Mouse (Mus musculus) layer of hippocampus, postnatal 25 days (tissue): ENCODE data around the gene 4933424G06Rik. TPM values are rescaled to one million over a fixed set of nuclear protein-coding genes. Genes with fewer than 3 reads are reported as not detected.
"Not testable (repeated sequence)": the region's sequence is repeated elsewhere in the genome, so short reads cannot be mapped to it uniquely, and the experiment has no call there.

Experiments used
- DNase-seq, 2 experiments: peaks; one replicate each; pipeline ENCODE4 v3.0.0; 2022; ENCODE audit warnings: mixed read lengths in 2 of 2, low spot score in 1 of 2; ENCODE audit errors: extremely low spot score in 1 of 2
- total RNA-seq, 2 experiments: library from RNA; stranded (reverse); gene quantifications; 2 replicates each; pipeline ENCODE4 v1.2.3; 2021

Gene 4933424G06Rik
- total RNA-seq: 1 to 10 TPM in 1 of 2 experiments, not detected in 1; 1.6 TPM

DNA sequence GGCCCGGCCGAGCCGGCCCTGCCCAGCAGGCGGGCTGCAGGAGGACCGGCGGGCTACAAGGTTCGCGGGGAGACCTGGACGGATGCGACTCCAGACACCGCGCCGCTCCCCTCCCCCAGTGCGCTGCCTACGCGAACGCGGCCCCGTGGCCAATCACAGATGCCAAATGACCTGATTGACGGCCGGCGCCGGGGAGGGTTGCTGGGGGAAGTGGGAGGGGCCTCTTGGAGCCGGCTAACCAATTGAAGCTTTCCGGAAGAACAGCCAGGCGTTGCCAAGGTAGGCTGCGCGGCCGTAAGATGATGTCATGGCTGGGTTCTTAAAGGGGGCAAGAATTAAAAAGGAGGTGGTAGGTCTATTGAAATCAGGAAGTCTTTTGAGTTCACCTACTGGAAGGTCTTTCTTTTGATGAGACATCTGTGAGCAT, at the start of gene 4933424G06Rik:
4933424G06Rik (plus strand) TSS at position 296 of the 427 bp plus-strand sequence.
- peak; percentile 90 to 92 for DNase-seq

DNA sequence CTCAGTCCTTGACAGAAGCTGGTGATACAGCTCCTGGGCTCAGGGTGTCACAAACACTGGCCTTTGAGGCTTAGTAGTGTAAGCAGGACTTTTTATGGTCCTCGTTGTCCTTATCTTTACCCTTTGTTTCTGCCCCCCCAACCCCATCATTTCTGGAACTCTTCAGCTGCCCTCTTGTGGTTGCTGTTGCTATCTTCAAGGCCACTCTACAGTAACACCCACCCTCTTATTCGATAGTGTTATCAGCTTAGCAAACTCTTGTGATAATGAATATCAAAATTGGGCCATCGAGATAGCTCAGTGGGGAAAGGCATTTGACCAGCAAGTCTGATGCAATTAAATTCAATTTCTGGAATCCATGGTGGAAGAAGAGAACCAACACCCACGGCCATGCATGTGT, 45.5 kb upstream of the 4933424G06Rik start:
- DNase-seq: peak in 1 of 2 experiments; percentile 8

- no peak for DNase-seq
Measured at GRCm38 (mm10) chr1:36665165-36665723, 44.7 kb upstream of the 4933424G06Rik start.

GRCm38 (mm10) chr1:36665934-36666333, 44.0 kb upstream of the 4933424G06Rik start:
- no peak for DNase-seq

- DNase-seq: not testable (repeated sequence)
Measured at GRCm38 (mm10) chr1:36668007-36668406, 41.9 kb upstream of the 4933424G06Rik start.

- no peak for DNase-seq
Measured at GRCm38 (mm10) chr1:36670256-36670655, 39.7 kb upstream of the 4933424G06Rik start.

DNA sequence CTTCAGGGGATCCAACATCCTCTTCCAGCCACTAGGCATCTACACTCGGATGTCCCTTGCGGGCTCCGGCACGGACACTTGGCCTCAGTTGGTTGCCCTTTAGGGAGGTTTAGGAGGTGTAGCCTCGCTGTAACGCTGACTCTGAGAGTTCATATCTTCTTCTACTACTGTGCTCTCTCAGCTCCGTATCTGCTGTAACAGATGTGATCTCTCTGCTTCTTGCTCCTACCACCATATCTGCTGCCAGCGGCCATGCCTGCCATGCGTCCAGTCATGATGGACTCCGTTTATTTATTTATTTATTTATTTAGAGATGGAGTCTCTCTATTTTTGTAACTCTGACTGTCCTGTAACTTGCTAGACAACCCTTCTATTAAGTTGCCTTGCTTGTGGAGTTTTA, 38.7 kb upstream of the 4933424G06Rik start:
- no peak for DNase-seq

GRCm38 (mm10) chr1:36672648-36673350, 37.1 kb upstream of the 4933424G06Rik start:
- no peak for DNase-seq

DNA sequence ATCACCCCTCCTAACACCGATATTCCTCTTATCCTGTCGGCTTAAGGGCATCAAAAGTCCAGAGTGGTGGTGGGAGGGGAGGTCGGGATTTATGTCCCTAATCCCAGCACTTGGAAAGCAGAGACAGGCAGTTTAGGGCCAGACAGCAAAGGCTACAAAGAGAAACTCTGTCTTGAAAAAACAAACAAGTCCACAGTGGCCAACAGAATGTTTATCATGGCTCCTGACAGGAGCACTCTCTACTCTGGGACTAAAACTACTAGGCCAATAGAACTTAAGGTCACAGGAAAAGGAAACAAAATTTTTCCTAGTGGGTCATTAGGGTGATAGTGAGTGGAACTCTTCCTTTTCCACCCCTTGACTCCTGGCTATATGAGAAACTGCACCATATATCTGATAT, 35.0 kb upstream of the 4933424G06Rik start:
- DNase-seq: no peak

- DNase-seq: no peak
Measured at GRCm38 (mm10) chr1:36680893-36681292, 29.1 kb upstream of the 4933424G06Rik start.

GRCm38 (mm10) chr1:36682620-36683355, 27.2 kb upstream of the 4933424G06Rik start, which contains the start of gene Fam178b:
TSS of gene Fam178b (minus strand) at chr1:36683183.
- no peak for DNase-seq

DNA sequence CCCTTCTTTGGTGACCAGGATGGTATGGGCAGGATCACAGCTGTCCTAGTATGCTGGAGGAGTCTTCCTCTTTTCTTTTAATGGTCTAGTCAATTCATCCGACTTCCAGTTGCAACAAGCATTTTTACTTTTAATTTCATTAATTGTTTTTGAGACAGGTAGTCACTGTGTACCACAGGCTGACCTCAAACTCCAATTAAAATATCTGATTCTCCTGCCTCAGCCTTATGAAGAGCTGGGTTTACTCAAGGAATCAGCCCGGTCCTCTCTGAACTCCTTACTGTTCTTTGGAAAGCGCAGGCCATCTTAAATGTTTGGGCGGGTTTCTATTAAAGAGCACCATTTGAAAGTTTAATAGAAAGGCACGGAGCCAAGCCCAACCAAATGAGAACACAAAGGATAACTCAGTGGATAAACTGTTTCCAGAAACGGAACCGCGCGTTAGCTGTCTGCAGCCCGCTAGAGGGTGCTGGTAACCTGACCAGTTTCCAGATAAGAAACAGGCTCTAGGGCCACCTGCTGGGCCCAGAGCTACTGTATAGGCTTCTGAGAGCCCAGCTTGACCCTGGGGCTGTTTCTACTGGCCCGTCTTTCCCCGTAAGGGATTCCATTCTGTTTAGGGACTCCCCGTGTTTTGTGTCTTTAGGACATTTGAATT, 26.0 kb upstream of the 4933424G06Rik start:
- DNase-seq: peak in 1 of 2 experiments; percentile 76

DNA sequence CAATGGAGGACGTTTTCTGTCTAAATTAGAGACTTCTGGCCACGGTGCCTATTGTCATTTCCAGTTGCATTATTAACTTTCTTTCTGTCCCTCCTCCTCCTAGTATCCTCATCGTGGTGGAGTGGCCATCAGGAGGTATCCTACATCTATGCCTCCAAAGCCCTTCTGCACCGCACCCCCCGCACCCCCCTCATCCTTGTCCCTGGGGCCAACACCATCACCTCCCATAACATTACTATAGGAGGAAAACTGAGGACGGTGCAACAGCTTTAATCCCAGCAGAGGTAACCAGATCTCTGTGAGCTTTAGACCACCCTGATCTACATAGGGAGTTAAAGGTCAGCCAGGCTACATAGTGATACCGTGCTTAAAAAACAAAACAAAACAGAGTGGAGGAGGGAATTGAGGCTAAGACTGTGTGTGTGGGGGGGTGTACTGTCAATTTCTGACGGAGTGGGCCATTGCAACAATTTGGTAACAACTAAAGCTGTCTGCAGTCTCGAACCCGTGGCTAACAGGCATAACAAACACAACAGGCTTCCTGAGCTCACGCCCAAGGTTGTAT, 19.2 kb upstream of the 4933424G06Rik start:
- no peak for DNase-seq

GRCm38 (mm10) chr1:36691271-36692155, 18.4 kb upstream of the 4933424G06Rik start, which contains the start of gene Cox5b:
TSS of gene Cox5b (plus strand) at chr1:36691449.
- peak; percentile 84 to 93 for DNase-seq

GRCm38 (mm10) chr1:36694871-36695270, 15.1 kb upstream of the 4933424G06Rik start:
- DNase-seq: no peak

GRCm38 (mm10) chr1:36696411-36696810, 13.5 kb upstream of the 4933424G06Rik start:
- no peak for DNase-seq

DNA sequence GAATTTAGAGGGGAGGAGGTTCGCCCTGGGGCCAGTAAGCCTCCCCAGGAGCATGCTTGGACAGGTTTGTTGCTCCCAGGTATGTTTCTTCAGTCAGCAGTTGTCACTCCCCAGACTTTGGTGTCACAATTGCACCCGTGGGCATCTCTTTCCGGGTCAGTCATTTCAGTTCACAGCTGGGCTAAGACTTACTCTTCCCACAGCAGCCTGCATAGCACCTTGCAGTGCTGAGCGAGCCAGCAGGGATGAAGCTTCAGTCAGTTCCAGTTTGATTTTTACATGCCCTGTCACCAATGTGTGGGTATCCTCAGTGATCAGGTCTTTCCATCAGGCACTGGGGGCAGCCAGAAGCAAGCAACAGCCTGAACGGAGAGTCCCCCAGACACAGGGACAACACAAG, 12.9 kb upstream of the 4933424G06Rik start:
- no peak for DNase-seq

- DNase-seq: no peak
Measured at GRCm38 (mm10) chr1:36707166-36707565, 2.8 kb upstream of the 4933424G06Rik start.

- DNase-seq: no peak
Measured at GRCm38 (mm10) chr1:36707797-36708196, 2.2 kb upstream of the 4933424G06Rik start.
